Mouse (Mus musculus): ENCODE data around the gene Gab2.

The Gab2 gene

GRCm38 (mm10) chr7:97315656-97316055 lies 234.3 kb downstream of the Gab2 start:
- no peak for DNase-seq (ENCODE audit: low read depth)

GRCm38 (mm10) chr7:97317706-97318105 lies 236.3 kb downstream of the Gab2 start:
- no peak for DNase-seq (ENCODE audit: low read depth)

- no peak for DNase-seq (ENCODE audit: low read depth)
Observed at GRCm38 (mm10) chr7:97324342-97324741, 243.0 kb downstream of the Gab2 start.

DNA sequence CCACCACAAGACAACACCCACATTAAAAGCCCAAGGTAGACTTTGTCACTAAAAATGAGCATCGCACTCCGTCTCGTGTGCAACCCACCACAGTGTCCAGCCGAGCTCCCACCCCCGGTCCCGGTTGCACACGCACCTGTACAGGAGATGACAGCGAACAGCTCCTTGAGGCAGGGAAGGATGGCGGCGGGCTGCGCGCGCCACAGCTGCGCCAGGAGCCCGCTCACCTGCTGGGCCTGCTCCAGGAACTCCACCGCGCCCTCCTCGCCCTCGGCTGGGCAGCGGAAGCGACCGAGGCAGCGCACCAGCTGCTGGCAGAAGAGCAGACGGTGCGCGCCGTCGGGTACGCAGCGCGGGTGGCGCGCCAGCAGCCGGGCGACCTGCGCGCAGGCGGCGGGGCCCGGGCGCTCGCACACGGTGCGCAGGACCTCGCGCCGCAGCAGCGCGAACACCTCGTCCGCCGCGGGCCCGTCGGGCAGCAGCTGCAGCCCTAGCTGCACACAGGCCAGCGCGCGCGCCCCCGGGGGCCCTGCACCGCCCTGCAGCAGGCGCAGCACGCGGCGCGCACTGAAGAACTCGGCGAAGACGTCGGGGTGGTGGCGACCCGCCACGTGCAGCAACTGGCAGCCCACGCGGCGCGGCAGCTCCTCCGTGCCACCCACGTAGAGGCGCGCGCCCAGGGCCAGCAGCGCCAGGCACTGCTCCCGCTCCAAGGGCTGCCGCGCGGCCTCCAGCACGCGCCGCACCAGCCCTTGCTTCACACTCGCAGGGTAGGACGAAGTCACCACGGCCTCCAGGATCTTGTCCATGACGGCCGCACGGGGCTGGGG lies 244.0 kb downstream of the Gab2 start:
- no peak for DNase-seq (ENCODE audit: low read depth)

- DNase-seq (ENCODE audit: low read depth), result no peak
Observed at GRCm38 (mm10) chr7:97327376-97327775, 246.0 kb downstream of the Gab2 start.

GRCm38 (mm10) chr7:97328891-97329588 lies 247.7 kb downstream of the Gab2 start:
- DNase-seq (ENCODE audit: low read depth), result no peak

DNA sequence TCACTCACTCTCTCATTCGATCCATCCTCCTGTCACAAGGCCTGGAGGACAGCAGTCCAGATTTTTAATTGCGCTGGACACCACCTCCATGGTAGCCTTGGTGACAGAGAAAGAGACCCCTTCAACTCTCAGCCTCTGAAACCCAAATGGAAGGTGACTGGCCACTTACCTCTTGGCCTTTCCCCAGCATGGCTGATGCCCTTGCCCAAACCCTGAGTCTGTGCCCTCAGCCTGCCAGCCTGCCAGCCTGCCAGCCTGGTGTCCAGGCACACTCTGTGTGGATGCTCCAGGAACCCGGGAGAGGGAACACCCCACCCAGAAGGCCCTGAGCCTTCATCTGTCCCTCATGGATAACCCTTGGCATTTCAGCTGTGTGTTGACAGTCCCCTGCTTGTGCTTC lies 248.3 kb downstream of the Gab2 start:
- no peak for DNase-seq (ENCODE audit: low read depth)

DNA sequence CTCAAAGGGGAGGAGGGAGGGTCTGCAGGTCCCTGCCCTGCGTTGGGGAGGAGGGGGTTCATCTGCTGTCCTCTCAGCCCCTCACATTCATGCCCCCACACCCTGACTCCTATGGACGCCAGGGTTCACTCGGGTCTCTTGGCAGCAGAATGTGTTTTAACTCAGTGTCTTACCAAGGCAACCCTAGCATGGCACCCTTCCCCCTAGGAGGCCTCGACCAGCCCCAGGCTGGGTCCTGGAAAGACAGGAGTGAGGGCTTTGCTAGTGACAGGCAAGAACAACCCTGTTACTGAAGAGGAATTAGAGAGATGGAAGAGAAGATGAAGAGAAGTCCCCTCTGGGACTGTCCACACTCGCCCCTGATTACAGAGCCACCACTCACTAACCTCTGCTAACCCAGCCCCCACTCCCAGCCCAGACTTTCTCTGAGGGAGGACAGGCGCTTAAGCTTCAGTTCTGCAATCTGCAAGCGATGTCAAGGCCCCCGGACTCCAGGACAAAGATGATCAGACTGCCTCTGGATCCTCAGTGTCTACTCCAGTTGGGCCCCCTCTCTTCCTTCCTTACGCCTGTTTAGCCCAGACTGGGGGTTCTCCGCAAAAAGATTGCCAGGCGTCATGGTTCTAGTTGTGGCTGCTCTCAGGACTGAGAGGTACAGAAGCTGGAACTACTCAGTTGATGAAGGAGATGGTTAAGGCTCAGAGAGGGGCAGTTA lies 249.7 kb downstream of the Gab2 start:
- DNase-seq (ENCODE audit: low read depth), result no peak

GRCm38 (mm10) chr7:97331726-97332666 lies 250.6 kb downstream of the Gab2 start, which contains the start of the genes Usp35 and Kctd21:
TSS of gene Usp35 (minus strand) at chr7:97332020.
TSS of gene Kctd21 (plus strand) at chr7:97332327.
- DNase-seq (ENCODE audit: low read depth), result peak; percentile 95

GRCm38 (mm10) chr7:97332667-97333041 lies 251.3 kb downstream of the Gab2 start:
- peak; percentile 53 for DNase-seq (ENCODE audit: low read depth)

DNA sequence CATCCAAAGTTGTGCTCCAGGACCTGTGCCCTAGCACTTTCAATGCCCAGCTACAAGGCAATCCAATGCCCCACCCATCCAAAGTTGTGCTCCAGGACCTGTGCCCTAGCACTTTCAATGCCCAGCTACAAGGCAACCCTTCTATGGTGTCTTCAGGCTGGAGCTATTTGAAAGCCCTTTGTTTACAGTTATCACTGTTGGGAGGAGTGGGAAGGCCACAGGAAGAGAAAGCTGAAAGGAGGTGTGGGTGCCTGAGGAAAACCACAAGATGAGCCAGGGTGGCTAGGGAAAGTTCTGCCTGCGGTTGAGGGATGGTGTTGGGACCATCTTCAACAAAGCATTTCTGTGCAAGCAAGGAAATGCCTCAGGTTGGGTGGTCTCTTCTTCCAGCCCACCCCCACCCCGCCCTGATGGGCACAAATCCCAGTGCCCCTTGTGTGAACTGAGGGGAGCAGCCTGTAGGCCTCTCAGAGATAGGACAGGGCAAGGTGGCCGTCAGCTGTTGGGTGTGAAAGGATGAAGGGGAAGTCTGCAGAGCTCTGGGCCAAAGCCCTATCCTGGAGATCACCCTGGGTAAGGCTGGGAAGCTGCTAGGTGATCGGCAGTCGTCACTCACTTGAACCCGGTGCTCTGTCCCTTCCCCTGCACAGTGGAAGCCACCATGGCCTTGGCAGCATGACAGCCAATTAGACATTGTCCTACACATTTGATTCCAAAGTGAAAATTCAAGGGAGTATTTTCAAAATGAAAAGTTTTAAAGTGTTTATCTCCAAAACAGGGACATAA lies 251.9 kb downstream of the Gab2 start:
- no peak for DNase-seq (ENCODE audit: low read depth)

DNA sequence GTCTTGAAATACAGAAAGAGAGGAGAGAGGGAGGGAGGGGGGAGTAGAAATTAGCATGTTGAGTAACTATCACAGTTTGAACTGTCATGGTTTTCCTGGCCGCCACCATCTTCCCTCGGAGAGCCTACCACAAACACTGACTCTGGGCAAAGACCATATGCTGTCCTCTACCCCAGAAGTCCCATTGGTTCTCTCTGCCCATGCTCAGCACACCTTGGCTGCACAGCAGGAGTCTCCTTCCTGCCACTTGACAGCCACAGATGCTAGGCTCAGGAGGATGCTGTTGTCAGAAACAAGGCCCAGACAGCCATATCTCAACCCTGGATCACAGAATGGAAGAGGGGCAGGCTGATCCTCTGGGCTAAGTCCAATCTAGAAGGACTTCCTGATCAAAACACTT lies 253.0 kb downstream of the Gab2 start:
- no peak for DNase-seq (ENCODE audit: low read depth)

- no peak for DNase-seq (ENCODE audit: low read depth)
Observed at GRCm38 (mm10) chr7:97336678-97337077, 255.3 kb downstream of the Gab2 start.

GRCm38 (mm10) chr7:97338593-97338992 lies 257.2 kb downstream of the Gab2 start:
- DNase-seq (ENCODE audit: low read depth), result no peak

DNA sequence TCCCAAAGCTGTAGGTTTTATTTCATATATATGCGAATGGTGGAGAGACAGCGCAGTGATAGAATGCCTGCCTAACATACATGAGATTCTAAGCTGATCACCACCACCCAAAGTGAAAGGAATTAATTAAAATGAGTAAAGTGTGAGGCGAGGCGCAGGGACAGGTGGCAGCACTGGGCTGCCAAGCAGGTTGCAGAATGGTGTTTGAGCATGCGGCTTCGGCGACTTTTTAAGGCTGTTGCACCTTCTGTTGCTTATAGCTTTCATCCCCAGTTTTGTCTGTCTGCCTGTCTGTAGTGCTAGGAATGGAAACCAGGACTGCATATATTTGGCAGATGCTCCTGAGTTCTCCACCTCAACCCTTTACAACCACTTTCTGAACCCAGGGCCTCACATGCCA lies 258.2 kb downstream of the Gab2 start:
- DNase-seq (ENCODE audit: low read depth), result no peak

GRCm38 (mm10) chr7:97340907-97341849 lies 259.8 kb downstream of the Gab2 start:
- DNase-seq (ENCODE audit: low read depth), result no peak

DNA sequence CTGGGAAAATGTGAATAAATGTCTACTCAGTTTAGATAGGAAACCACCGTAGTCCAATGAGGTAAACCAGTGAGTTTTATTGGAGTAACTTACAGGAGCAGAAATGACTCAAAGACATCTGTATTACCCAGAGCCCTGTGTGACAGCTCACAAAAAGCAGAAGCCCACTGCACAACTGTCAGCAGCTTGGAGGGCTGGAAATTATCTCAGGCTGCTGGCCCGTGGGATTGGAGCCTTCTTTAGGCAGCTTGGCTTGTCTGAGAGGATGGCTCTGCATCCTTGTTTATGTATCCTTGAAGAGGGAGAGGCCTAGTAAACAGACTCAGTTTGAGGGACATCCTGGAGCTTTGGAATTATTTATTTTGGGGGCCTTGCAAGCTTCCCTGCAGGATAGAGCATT lies 261.6 kb downstream of the Gab2 start:
- DNase-seq (ENCODE audit: low read depth), result no peak

DNA sequence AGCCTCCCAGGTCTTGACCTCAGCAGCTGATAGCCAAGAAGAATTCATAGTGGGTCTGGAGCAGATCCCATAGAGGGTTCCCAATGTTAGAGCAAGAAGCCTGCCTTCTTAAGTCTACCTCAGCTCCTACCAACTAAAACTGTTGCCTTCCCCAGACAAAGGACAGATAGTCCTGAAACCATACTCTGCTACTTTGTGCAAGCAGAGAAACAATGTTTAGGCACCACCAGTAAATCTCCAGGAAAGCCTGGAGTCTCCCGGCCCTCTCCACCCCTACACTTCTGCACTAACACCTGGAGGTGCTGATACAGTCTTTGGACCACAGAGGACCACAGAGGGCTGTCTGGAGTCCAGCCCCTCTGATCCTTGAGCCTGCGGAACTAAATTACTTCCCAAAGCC lies 263.3 kb downstream of the Gab2 start:
- no peak for DNase-seq (ENCODE audit: low read depth)

GRCm38 (mm10) chr7:97345229-97345871 lies 264.0 kb downstream of the Gab2 start:
- no peak for DNase-seq (ENCODE audit: low read depth)

All from NIH3T3 (cell line).